Mouse (Mus musculus) erythroblast, adult 5-6 weeks (primary cell): ENCODE data around the gene Fgf3. TPM values are rescaled to one million over a fixed set of nuclear protein-coding genes. Genes with fewer than 3 reads are reported as not detected.

Experiments
- ATAC-seq: replicated peaks from 2 replicates; pipeline ENCODE4 v1.8.0; 2016; ENCODE audit warnings: moderate number of reproducible peaks, mild to moderate bottlenecking, moderate TSS enrichment, inconsistent platforms; ENCODE audit not compliant: poor library complexity, low FRiP score, severe bottlenecking
- total RNA-seq, 2 experiments: library from RNA; stranded (forward) in 1 of 2; stranded (reverse) in 1 of 2; fragments of 150-400 nt in 1 of 2; fragments of 200-764, 138-1000 nt in 1 of 2; gene quantifications; 2 replicates each; pipeline versions ENCODE4 v1.2.3 to v1.2.4; 2015 to 2017; ENCODE audit warnings: low replicate concordance in 2 of 2

The Fgf3 gene
- total RNA-seq, 2 experiments from 2014 or later: 1.0 to 2.3 TPM

GRCm38 (mm10) chr7:144892322-144892721, 54.4 kb downstream of the Fgf3 start:
- ATAC-seq: no peak

Other genes with a start within 250 kb of the Fgf3 start
- not detected in 2 replicates for gene Ano1, start 86.1 kb upstream of the Fgf3 start, total RNA-seq (2015; ENCODE audit: low replicate concordance)
- gene Ano1, start 86.1 kb upstream of the Fgf3 start, total RNA-seq (2017; ENCODE audit: low replicate concordance): not detected in 2 replicates
- gene Fgf4, start 9.3 kb downstream of the Fgf3 start, total RNA-seq (2015; ENCODE audit: low replicate concordance): 1.7 TPM in 1 of 2 replicates, not detected in the other
- gene Fgf4, start 9.3 kb downstream of the Fgf3 start, total RNA-seq (2017; ENCODE audit: low replicate concordance): not detected in 2 replicates
- not detected in 2 replicates for gene Fgf15, start 58.4 kb downstream of the Fgf3 start, total RNA-seq (2015; ENCODE audit: low replicate concordance)
- not detected in 2 replicates for gene Fgf15, start 58.4 kb downstream of the Fgf3 start, total RNA-seq (2017; ENCODE audit: low replicate concordance)
- 1.2 and 7.5 TPM in 2 replicates for gene LTO1, start 77.0 kb downstream of the Fgf3 start, total RNA-seq (2015; ENCODE audit: low replicate concordance)
- gene LTO1, start 77.0 kb downstream of the Fgf3 start, total RNA-seq (2017; ENCODE audit: low replicate concordance): 8.3 and 16.6 TPM in 2 replicates
- gene Ccnd1, start 101.8 kb downstream of the Fgf3 start, total RNA-seq (2015; ENCODE audit: low replicate concordance): 1.2 and 1.5 TPM in 2 replicates
- 0.51 and 2.0 TPM in 2 replicates for gene Ccnd1, start 101.8 kb downstream of the Fgf3 start, total RNA-seq (2017; ENCODE audit: low replicate concordance)